Mouse (Mus musculus) heart, adult 2 months (tissue): ENCODE results near the gene Golgb1. TPM values are rescaled to one million over a fixed set of nuclear protein-coding genes. Genes with fewer than 3 reads are reported as not detected.

Experiments
- DNase-seq, 2 experiments: peaks; one replicate each; pipeline ENCODE4 v3.0.0; 2021
- H3K27ac ChIP-seq: fragments of 200-600 bp; 2 replicates; pipeline ENCODE4 v1.8.1; 2022
- H3K27me3 ChIP-seq: fragments of 200-500 bp; 2 replicates; pipeline ENCODE4 v1.6.1; 2012; ENCODE audit warnings: mild to moderate bottlenecking, low read length, inconsistent platforms, mixed read lengths; ENCODE audit not compliant: control insufficient read depth, insufficient read depth
- H3K36me3 ChIP-seq: fragments of 200-500 bp; 2 replicates; pipeline ENCODE4 v1.6.1; 2012; ENCODE audit warnings: low read length, inconsistent platforms; ENCODE audit not compliant: control insufficient read depth, insufficient read depth
- H3K4me1 ChIP-seq: fragments of 200-500 bp; 2 replicates; pipeline ENCODE4 v1.6.1; 2011; ENCODE audit warnings: low read length; ENCODE audit not compliant: control insufficient read depth, insufficient read depth
- H3K4me3 ChIP-seq: fragments of 200-600 bp; 2 replicates; pipeline ENCODE4 v1.8.1; 2022
- H3K79me2 ChIP-seq: fragments of 200-500 bp; replicated peaks from 2 replicates; pipeline ENCODE4 v1.6.1; 2012; ENCODE audit warnings: mild to moderate bottlenecking, inconsistent platforms, low read length, moderate library complexity, mixed read lengths; ENCODE audit not compliant: control insufficient read depth, insufficient read depth
- H3K9ac ChIP-seq: fragments of 200-500 bp; 2 replicates; pipeline ENCODE4 v1.6.1; 2012; ENCODE audit warnings: low read depth, mild to moderate bottlenecking, control low read depth, inconsistent platforms, low read length, mixed read lengths
- CTCF ChIP-seq: fragments of 200-600 bp; IDR thresholded peaks from 2 replicates; pipeline ENCODE4 v1.8.1; 2022; ENCODE audit warnings: antibody characterized with exemption, mild to moderate bottlenecking, moderate library complexity
- EP300 ChIP-seq: fragments of 200-500 bp; IDR thresholded peaks from 2 replicates; pipeline ENCODE4 v1.6.1; 2011; ENCODE audit warnings: low read depth, low read length, control low read depth; ENCODE audit not compliant: insufficient read depth
- POLR2A ChIP-seq: fragments of 200-500 bp; IDR thresholded peaks from 2 replicates; pipeline ENCODE4 v1.6.1; 2011; ENCODE audit warnings: mild to moderate bottlenecking, low read depth, low read length, control low read depth; ENCODE audit not compliant: insufficient read depth
- WGBS: fragments of 180-500 bp; shearing (Covaris S2); methylation state at CpG from one replicate; pipeline ENCODE4 v1.1.7; 2018; 5-methylcytosine and 5-hydroxymethylcytosine counted together
- intact Hi-C: fragments of 180-260 bp; cut with DNase I; formaldehyde crosslinking; loops from one replicate; pipeline ENCODE4 v1.15.1; 2025
- polyA plus RNA-seq: library from polyadenylated mRNA; depleted of rRNA; stranded (reverse); fragments of >200 nt; gene quantifications from 2 replicates; pipeline ENCODE4 v1.2.3, GENCODE M21; 2012
- total RNA-seq, 2 experiments: library from RNA; stranded (reverse); gene quantifications; 2 replicates each; pipeline ENCODE4 v1.2.3; 2021

The Golgb1 gene
- total and polyA plus RNA-seq, 3 experiments = 27.7 to 52.1 (median 41.6) TPM

DNA sequence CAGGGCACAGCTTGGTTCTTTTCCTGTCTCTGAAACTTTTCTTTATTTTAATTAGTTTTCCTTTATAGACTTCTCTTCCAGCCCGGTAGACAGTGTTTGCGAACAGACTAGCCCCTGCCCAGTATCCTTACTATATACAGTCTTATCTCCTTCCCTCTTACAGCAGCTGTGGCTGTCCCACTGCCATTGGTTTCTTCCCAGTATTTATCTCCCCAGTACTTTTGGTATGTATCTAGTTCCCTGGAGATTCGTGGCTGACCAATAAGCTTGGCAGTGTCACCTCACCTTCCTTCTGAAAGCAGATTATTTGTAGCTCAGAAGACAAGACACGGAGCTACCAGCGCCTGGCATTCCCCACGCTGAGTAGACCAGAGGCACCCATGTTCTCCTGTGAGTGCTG, 21.8 kb downstream of the Golgb1 start:
- Histone ChIP-seq H3K27ac (no peak overlapping the region), H3K4me1 (no peaks in the 10 kb centered on the region), H3K79me2 (no peaks in the 10 kb centered on the region), H3K36me3 (no peaks in the 10 kb centered on the region; the same call in 1 of the 2 replicates), H3K4me3 (no peak overlapping the region), H3K9ac (no peak overlapping the region), H3K27me3 (no peaks in the 10 kb centered on the region)
- WGBS = 71% methylated on average over 6 of the region's 6 CpGs
- no peak for DNase-seq
- TF ChIP-seq POLR2A (no peak), EP300 (no peak), CTCF (no peak)
- intact Hi-C loops = no loop called here

DNA sequence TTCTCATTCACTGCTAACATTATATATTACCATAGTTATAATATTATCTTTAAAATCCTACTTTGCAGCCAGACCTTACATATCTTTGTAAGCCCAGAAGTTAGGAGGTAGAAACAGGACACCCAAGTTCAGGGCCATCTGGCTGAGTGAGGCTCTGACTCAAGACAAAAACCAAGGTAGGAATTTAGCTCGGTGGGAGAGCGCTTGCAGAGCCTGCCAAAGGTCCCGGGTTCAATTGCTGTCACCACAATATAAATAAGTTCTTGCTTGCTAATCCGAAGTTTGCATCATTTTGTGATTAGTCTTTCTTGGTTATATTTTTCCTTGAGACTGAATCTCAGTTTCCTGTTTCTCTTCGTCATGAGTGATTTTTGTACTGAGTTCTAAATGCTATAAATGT, 28.2 kb downstream of the Golgb1 start:
- Histone ChIP-seq H3K79me2 (no peaks in the 10 kb centered on the region), H3K36me3 (no peaks in the 10 kb centered on the region; the same call in 1 of the 2 replicates)

DNA sequence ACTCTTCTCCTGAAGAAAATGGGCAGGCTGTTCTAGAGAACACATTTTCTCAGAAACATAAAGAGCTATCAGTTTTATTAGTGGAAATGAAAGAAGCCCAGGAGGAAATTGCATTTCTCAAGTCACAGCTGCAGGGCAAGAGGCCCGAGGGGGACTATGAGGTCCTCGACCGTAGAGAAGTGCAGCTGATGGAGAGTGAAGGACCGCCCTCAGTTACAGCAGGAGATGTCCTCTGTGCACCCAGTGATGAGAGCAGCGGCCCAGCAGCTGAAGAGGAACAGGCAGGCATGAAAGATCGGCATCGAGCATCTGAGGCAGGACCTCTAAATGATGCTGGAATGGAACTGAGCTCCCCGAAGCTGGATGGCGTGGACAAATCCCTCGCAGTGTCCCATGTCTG, 37.0 kb downstream of the Golgb1 start:
- no peaks in the 10 kb centered on the region for H3K79me2 ChIP-seq
- intact Hi-C loops = no loop called here
- TF ChIP-seq EP300 (no peak), CTCF (no peak), POLR2A (no peak)
- no peaks in the 10 kb centered on the region for H3K27me3 ChIP-seq
- H3K27ac ChIP-seq = no peak overlapping the region
- H3K9ac ChIP-seq = no peak overlapping the region
- no peaks in the 10 kb centered on the region for H3K4me1 ChIP-seq
- no peak overlapping the region for H3K4me3 ChIP-seq
- H3K36me3 ChIP-seq = no peaks in the 10 kb centered on the region
- DNase-seq = no peak
- WGBS = 88% methylated on average over 10 of the region's 10 CpGs

More for the DNA sequence above, 28.2 kb downstream of the Golgb1 start:
- Histone ChIP-seq H3K4me1 (no peaks in the 10 kb centered on the region), H3K27ac (no peak overlapping the region), H3K9ac (no peak overlapping the region), H3K4me3 (no peak overlapping the region), H3K27me3 (no peaks in the 10 kb centered on the region)
- intact Hi-C loops = no loop called here
- no peak for TF ChIP-seq POLR2A
- no peak for TF ChIP-seq CTCF
- TF ChIP-seq EP300 = no peak
- WGBS = 88% methylated on average over 5 of the region's 5 CpGs
- no peak for DNase-seq

DNA sequence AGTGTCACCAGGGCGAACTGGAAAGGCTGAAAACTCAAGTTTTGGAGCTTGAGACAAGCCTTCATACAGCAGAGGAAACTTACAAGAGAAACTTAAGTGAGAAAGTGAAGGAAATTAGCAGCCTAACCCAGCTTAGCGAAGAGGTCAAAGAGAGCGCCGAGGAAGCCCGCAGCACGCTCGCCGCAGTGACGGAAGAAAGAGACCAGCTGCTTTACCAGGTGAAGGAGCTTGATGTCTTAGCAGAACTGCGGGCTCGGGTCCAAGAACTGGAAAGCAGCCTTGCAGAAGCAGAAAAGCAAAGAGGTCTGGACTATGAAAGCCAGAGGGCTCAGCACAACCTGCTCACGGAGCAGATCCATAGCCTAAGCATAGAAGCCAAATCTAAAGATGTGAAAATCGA, 37.4 kb downstream of the Golgb1 start:
- H3K27ac ChIP-seq = no peak overlapping the region
- H3K36me3 ChIP-seq = no peaks in the 10 kb centered on the region
- DNase-seq = no peak
- no peaks in the 10 kb centered on the region for H3K4me1 ChIP-seq
- H3K9ac ChIP-seq = no peak overlapping the region
- H3K79me2 ChIP-seq = no peaks in the 10 kb centered on the region
- no peak overlapping the region for H3K4me3 ChIP-seq
- TF ChIP-seq POLR2A (no peak), EP300 (no peak), CTCF (no peak)
- H3K27me3 ChIP-seq = no peaks in the 10 kb centered on the region
- 91% methylated on average over 13 of the region's 13 CpGs for WGBS
- intact Hi-C loops = no loop called here

DNA sequence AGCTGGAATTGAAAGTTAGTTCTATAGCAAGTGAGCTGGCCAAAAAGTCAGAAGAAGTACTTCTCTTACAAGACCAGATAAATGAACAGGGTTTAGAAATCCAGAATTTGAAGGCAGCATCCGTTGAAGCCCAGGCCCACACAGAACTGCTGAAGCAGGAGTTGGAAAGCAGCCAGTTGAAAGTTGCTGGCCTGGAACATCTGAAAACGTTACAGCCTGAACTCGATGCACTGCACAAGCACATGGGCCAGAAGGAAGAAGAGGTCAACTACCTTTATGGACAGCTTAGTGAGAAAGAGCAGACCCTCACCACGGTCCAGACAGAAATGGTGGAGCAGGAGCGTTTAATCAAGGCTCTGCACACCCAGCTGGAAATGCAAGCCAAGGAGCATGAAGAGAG, 39.3 kb downstream of the Golgb1 start:
- Histone ChIP-seq H3K4me1 (no peaks in the 10 kb centered on the region), H3K27me3 (no peaks in the 10 kb centered on the region), H3K27ac (no peak overlapping the region), H3K36me3 (no peaks in the 10 kb centered on the region), H3K9ac (no peak overlapping the region), H3K79me2 (no peaks in the 10 kb centered on the region), H3K4me3 (no peak overlapping the region)
- intact Hi-C loops = no loop called here
- DNase-seq = no peak
- WGBS = 62% methylated on average over 5 of the region's 5 CpGs
- no peak for TF ChIP-seq POLR2A
- no peak for TF ChIP-seq CTCF
- TF ChIP-seq EP300 = no peak

DNA sequence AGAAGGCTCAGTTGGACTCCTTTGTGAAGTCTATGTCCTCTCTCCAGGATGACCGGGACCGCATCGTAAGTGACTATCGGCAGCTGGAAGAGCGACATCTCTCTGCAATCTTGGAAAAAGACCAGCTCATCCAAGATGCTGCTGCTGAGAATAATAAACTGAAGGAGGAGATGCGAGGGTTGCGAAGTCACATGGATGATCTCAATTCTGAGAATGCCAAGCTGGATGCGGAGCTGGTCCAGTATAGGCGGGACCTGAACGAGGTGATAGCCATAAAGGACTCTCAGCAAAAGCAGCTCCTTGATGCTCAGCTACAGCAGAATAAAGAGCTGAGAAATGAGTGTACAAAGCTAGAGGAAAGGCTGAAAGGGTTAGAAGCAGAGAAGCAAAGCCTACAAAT, 43.6 kb downstream of the Golgb1 start:
- no peaks in the 10 kb centered on the region for H3K79me2 ChIP-seq
- no peaks in the 10 kb centered on the region; the same call in 1 of the 2 replicates for H3K36me3 ChIP-seq
- intact Hi-C loops = no loop called here
- H3K27me3 ChIP-seq = no peaks in the 10 kb centered on the region
- DNase-seq = no peak
- no peaks in the 10 kb centered on the region for H3K4me1 ChIP-seq
- TF ChIP-seq EP300 (no peak), CTCF (no peak), POLR2A (no peak)
- no peak overlapping the region for H3K4me3 ChIP-seq
- 94% methylated on average over 10 of the region's 10 CpGs for WGBS
- H3K9ac ChIP-seq = no peak overlapping the region
- H3K27ac ChIP-seq = no peak overlapping the region

DNA sequence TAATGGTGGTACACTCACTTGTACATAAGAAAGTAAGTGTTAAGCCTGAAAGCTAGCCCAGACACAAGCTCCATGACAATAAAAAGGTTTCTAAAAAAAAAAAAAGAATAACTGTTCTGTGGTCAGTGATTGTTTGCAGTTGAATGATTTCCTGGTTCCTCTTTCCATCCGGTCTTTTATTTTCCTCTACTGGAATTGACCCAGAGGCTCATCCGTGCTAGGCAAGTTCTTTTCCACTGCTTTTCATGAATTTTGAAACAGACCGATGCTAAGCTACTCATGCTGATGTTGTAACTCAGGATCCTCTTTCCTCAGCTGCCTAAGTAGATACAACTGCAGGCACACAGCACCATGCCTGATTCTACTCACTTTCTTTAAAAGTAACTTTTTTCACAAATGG, 45.5 kb downstream of the Golgb1 start:
- DNase-seq = no peak
- no peaks in the 10 kb centered on the region for H3K27me3 ChIP-seq
- H3K9ac ChIP-seq = no peak overlapping the region
- H3K27ac ChIP-seq = no peak overlapping the region
- H3K36me3 ChIP-seq = no peaks in the 10 kb centered on the region; the same call in 1 of the 2 replicates
- no peak for TF ChIP-seq POLR2A
- TF ChIP-seq CTCF = no peak
- TF ChIP-seq EP300 = no peak
- H3K79me2 ChIP-seq = no peaks in the 10 kb centered on the region
- H3K4me3 ChIP-seq = no peak overlapping the region
- 35% methylated on average over 3 of the region's 3 CpGs for WGBS
- intact Hi-C loops = no loop called here
- H3K4me1 ChIP-seq = no peaks in the 10 kb centered on the region
